Mouse (Mus musculus) spleen, adult 2 months (tissue): ENCODE measurements at regions not wholly inside any gene's neighbourhood (a gene's known extent, or its start where the extent isn't known, plus 50 kb on each side); places are given as distances from the start of the nearest gene placed in this dataset.

Source experiments
- DNase-seq, 2 experiments: peaks; one replicate each; pipeline versions ENCODE4 v3.0.0 to v3.0.0-alpha.2; 2012 to 2021; ENCODE audit warnings: low spot score in 2 of 2, low read depth in 1 of 2
- H3K27ac ChIP-seq: fragments of 200-500 bp; 2 replicates; pipeline ENCODE4 v1.5.1; 2012; ENCODE audit warnings: low read length, inconsistent platforms; ENCODE audit not compliant: insufficient read depth
- H3K27me3 ChIP-seq: fragments of 200-500 bp; 2 replicates; pipeline ENCODE4 v1.6.1; 2012; ENCODE audit warnings: mild to moderate bottlenecking, moderate library complexity, low read length, inconsistent platforms; ENCODE audit not compliant: control insufficient read depth, insufficient read depth
- H3K36me3 ChIP-seq: fragments of 200-500 bp; 2 replicates; pipeline ENCODE4 v1.6.1; 2012; ENCODE audit warnings: mild to moderate bottlenecking, low read length, inconsistent platforms; ENCODE audit not compliant: control insufficient read depth, insufficient read depth
- H3K4me1 ChIP-seq: fragments of 200-500 bp; 2 replicates; pipeline ENCODE4 v1.6.1; 2011; ENCODE audit warnings: inconsistent platforms; ENCODE audit not compliant: control insufficient read depth, insufficient read depth, insufficient read length
- H3K4me3 ChIP-seq: fragments of 200-500 bp; 2 replicates; pipeline ENCODE4 v1.5.1; 2011; ENCODE audit warnings: mild to moderate bottlenecking, inconsistent platforms; ENCODE audit not compliant: insufficient read depth, insufficient read length; ENCODE audit errors: extremely low read depth
- CTCF ChIP-seq: fragments of 200-500 bp; IDR thresholded peaks from 2 replicates; pipeline ENCODE4 v1.5.1; 2011; ENCODE audit warnings: mild to moderate bottlenecking, inconsistent platforms; ENCODE audit not compliant: insufficient read depth, insufficient read length, insufficient replicate concordance; ENCODE audit errors: extremely low read depth
- POLR2A ChIP-seq: fragments of 200-500 bp; IDR thresholded peaks from 2 replicates; pipeline ENCODE4 v1.6.1; 2011; ENCODE audit warnings: low read depth, low read length, inconsistent platforms
- WGBS: fragments of 180-500 bp; shearing (Covaris S2); methylation state at CpG from one replicate; pipeline ENCODE4 v1.1.7; 2018; 5-methylcytosine and 5-hydroxymethylcytosine counted together

DNA sequence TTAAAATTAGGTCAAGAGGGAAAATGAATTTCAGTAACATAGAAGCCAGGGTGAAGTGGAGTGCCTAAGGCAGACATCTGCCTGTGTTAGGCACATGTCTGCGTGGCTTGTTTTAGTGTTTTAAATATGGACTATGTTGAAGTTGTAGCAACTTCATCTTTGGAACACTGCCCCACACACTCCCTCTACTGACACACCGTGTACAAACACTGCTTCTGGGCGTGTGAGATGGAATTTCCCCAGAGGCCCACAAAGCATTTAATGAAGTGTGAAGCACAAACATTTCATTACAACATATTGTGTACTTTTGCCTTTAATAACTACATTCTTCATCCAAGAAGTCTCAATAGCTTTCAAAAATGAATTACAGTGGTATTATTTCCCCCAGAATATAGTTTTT lies 114.0 kb upstream of the Ttc29 start:
- no peaks in the 10 kb centered on the region for H3K27me3 ChIP-seq
- H3K36me3 ChIP-seq, result no peaks in the 10 kb centered on the region
- no peak for DNase-seq
- no peaks in the 10 kb centered on the region for H3K4me1 ChIP-seq
- no peak for TF ChIP-seq POLR2A
- TF ChIP-seq CTCF, result no peak
- WGBS, result 78% methylated on average over 3 of the region's 3 CpGs
- no peak overlapping the region for H3K27ac ChIP-seq
- H3K4me3 ChIP-seq, result no peak overlapping the region

DNA sequence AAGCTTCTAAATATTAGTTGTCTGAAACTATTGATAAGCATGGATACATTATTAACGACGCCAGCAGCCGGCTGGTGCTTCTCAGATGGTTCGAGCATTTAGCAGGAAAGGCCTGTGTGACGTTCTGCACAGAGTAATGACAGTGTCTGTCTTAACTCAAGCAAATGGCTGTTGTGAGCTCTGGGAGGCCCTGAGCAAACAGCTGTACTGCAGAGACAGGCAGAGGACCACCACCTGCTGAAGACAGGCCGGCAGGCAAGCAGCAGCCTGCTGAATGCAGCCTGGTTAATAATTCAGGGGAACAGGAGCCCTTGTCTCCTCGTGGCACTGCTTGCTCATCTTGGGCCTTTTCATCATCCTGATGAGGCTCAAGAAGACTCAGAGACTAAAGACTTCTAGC lies 105.8 kb upstream of the Ttc29 start:
- no peaks in the 10 kb centered on the region for H3K4me1 ChIP-seq
- H3K27me3 ChIP-seq, result no peaks in the 10 kb centered on the region; the same call in 1 of the 2 replicates
- WGBS, result 80% methylated on average over 7 of the region's 7 CpGs
- H3K4me3 ChIP-seq, result no peak overlapping the region
- H3K36me3 ChIP-seq, result no peaks in the 10 kb centered on the region
- H3K27ac ChIP-seq, result no peak overlapping the region
- no peak for DNase-seq
- TF ChIP-seq CTCF (no peak), POLR2A (no peak)

- Histone ChIP-seq H3K27me3 (no peaks in the 10 kb centered on the region; the same call in 1 of the 2 replicates), H3K4me3 (no peak overlapping the region), H3K27ac (no peak overlapping the region), H3K36me3 (no peaks in the 10 kb centered on the region), H3K4me1 (no peaks in the 10 kb centered on the region)
- no peak for TF ChIP-seq POLR2A
- TF ChIP-seq CTCF, result no peak
- no peak for DNase-seq
- 76% methylated on average over 3 of the region's 3 CpGs for WGBS
Observed at GRCm38 (mm10) chr8:78110003-78110649, 103.0 kb upstream of the Ttc29 start.

- Histone ChIP-seq H3K27me3 (no peaks in the 10 kb centered on the region), H3K4me1 (no peaks in the 10 kb centered on the region), H3K36me3 (no peaks in the 10 kb centered on the region), H3K27ac (no peak overlapping the region), H3K4me3 (no peak overlapping the region)
- 7% methylated on average over 12 of the region's 12 CpGs for WGBS
- no peak for TF ChIP-seq POLR2A
- TF ChIP-seq CTCF, result no peak
- DNase-seq, result no peak
Observed at GRCm38 (mm10) chr8:78113105-78113504, 100.0 kb upstream of the Ttc29 start.

GRCm38 (mm10) chr8:78114512-78114911 lies 98.6 kb upstream of the Ttc29 start:
- Histone ChIP-seq H3K27me3 (no peaks in the 10 kb centered on the region), H3K27ac (no peak overlapping the region), H3K4me1 (no peaks in the 10 kb centered on the region), H3K4me3 (no peak overlapping the region), H3K36me3 (no peaks in the 10 kb centered on the region)
- no peak for TF ChIP-seq CTCF
- TF ChIP-seq POLR2A, result no peak
- 82% methylated on average over 4 of the region's 4 CpGs for WGBS
- DNase-seq, result no peak

DNA sequence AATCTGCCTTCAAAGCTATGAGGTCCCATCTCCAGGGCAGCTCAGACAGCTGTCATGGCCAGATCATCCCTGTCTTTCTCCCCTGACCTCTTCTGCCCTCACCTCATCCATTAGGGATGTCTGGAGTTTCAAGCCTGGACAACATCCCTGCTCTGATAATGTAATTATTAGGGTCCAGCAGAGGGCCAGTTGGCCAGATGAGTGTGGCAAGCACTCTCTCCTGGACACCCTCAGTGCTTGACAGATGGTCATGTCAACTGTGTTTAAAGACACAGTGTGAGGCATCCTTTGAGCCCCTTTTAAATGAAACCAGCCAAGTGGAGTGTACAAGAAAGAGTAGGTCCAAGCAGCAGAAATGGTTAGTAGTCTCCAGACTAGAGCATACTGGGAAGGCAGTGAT lies 95.9 kb upstream of the Ttc29 start:
- TF ChIP-seq CTCF (no peak), POLR2A (no peak)
- H3K4me1 ChIP-seq, result no peaks in the 10 kb centered on the region
- no peak for DNase-seq
- H3K36me3 ChIP-seq, result no peaks in the 10 kb centered on the region
- H3K27me3 ChIP-seq, result no peaks in the 10 kb centered on the region
- H3K4me3 ChIP-seq, result no peak overlapping the region
- H3K27ac ChIP-seq, result no peak overlapping the region

DNA sequence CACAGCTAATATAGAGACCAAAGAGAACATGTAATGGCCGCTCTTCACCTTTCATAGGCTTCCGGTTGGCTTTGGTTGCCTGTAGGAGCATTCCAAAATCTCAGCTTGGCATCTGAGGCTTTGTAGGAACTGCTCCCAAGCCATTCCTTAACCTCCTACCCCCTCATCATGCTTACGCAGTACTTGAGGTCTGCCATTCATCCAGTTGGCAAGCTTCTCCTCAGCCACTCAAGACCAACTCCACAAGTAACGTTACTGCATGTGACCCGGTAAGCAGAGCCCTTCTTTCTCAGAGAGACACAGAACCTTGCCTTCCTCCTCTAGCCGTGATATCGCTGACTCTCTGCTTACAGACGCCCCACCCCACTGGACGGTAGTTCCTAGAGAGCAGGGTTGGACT lies 94.6 kb upstream of the Ttc29 start:
- Histone ChIP-seq H3K4me3 (no peak overlapping the region), H3K27ac (no peak overlapping the region), H3K36me3 (no peaks in the 10 kb centered on the region), H3K27me3 (no peaks in the 10 kb centered on the region), H3K4me1 (no peaks in the 10 kb centered on the region)
- no peak for DNase-seq
- 86% methylated on average over 9 of the region's 9 CpGs for WGBS
- TF ChIP-seq POLR2A (no peak), CTCF (no peak)
